Mouse (Mus musculus) ovary, postnatal 36 days (tissue): Measurements from ENCODE around the gene Neb.

Source experiments
- DNase-seq: peaks from one replicate; pipeline ENCODE4 v3.0.0; 2022; ENCODE audit warnings: low spot score, mixed read lengths

The Neb gene

DNA sequence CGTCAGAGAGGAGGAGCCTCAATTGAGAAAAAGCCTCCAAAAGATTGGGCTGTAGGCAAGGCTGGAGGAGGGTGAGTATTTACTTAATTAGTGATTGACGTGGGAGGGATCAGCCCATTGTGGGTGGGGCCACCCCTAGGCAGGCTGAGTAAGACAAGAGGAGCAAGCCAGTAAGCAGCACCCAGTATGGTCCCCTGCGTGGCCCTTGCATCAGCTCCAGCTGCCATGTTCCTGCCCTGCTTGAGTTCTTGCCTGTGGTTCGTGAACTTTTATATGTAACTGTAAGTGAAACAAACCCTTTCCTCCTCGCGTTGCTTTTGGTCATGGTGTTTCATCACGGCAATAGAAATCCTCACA lies at the start of gene Neb:
Gene Neb, minus strand, starts transcription at position 27 of the 357 bp plus-strand sequence.
- DNase-seq, result no peak

DNA sequence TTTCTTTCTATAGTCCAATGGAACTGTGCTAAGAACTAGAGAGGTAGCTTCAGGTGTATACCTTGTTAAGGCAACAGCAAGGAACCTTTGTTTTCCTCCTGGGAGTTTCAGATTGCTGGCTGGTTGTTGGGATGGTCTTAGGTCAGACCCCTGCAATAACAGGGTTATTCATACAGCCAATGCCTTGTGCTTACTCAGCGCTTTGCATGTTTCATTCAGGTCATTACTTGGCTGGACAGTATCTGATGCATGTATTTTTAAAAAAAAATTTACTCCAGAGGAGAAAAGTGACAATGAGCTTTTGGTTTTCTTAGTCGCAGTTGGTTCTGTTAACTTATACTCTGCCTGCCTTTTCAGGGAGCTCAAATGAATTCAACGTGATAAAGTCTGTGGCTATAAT lies 49.1 kb upstream of the Neb start:
- DNase-seq, result no peak

- no peak for DNase-seq
Observed at GRCm38 (mm10) chr2:52426041-52426440, 47.8 kb upstream of the Neb start.

GRCm38 (mm10) chr2:52425523-52425795 lies 47.2 kb upstream of the Neb start:
- no peak for DNase-seq

- DNase-seq, result peak; percentile 98
Observed at GRCm38 (mm10) chr2:52424747-52425522, 46.7 kb upstream of the Neb start, which contains the start of gene Arl5a. TSS of gene Arl5a (minus strand) at chr2:52424901.

DNA sequence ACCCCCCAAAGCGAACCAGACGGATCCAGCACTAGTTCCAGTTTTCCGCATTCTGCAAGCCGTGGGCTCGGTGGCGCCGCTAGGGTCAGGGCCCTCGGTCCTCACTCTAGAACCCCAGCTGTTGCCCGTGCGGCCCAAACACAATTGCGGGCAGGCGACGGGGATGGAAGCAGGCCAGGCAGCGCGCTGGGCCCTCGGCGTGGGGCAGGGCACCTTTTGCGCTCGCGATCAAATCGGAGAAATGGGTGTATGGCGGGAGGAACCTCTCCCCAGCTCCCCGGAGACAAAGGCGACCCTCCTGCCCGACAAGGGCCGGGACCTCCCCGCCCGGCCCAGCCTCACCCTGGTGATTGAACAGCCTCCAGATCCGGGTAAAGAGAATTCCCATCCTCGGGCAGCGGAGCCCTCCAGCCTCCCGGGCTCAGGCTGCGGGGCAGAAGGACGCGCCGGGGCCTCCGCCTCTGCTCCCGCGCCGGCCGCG lies 46.0 kb upstream of the Neb start:
- DNase-seq, result no peak

- no peak for DNase-seq
Observed at GRCm38 (mm10) chr2:52423611-52424247, 45.5 kb upstream of the Neb start.

GRCm38 (mm10) chr2:52422871-52423610 lies 44.8 kb upstream of the Neb start:
- no peak for DNase-seq

DNA sequence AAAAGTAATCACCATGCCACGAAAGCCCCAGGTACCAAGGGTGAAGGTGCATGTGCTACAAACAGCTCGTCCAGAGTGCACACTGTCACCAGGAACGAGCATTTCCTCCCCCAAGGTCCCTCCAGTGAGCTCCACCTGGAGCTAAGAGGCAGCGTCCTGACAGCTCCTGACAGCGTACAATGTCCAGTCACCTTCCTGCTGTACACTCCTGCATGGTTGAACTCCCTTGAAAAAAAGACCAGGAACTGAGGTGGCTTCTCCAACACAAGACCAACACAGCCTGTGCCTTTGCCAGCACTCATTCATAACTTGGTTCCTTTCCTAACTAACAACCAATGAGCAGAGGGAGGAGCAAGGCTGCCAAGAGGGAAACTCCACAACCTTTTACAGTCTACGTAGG lies 42.9 kb upstream of the Neb start:
- DNase-seq, result no peak

DNA sequence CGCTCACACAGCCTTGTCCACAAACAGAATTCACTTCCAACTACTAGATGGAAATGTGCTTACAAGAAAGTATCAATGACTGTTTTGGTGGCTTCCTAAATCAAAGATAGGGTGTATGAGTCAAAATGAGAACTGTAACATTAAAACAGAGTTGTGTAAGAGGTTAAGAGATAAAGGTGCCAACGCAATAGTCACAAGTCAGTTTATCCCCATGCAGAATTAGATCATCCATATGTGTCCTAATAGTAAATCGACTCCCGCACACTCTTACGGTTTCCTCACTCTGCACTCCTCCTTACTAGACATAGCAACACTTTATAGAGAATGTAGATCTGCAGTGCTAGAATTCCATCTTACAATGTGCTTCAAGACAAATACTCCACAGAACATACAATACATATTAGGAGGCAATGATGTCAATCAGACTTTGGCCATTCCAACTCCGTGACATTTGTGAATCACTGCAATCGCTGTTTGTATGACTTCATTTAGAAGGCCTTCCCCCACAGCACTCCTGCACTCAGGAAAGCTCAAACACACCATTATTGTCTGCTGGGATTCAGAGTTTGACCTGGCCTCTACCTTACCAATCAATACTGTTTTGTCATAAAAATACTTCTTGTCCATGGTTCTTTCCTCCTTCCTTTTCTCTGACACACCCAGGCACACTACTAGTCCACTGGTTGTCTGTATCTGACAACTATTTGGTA lies 41.9 kb upstream of the Neb start:
- no peak for DNase-seq

- DNase-seq, result no peak
Observed at GRCm38 (mm10) chr2:52419295-52419694, 41.0 kb upstream of the Neb start.

DNA sequence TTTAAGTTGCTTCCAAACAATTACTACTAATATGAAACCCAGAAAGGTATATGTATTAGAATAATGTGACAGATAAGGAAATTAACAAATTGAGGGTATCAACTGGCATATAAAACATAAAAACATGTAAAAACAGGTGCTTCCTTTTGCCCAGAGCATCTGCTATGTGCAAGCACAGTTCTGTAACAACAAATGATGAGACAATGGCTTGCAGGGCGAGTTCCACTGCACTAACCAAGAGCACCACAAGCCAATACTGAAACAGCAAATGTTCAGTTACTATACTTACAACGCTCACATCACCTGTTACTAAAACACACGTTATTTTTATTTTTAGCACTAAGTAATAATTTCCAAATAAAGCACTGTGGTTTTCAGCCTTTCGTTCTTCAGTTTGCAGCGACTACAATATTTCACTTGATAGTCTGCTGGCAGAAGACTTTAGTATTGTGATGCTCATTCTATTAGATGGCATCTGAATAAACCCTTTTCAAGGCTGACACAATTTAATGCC lies 34.3 kb upstream of the Neb start:
- no peak for DNase-seq

DNA sequence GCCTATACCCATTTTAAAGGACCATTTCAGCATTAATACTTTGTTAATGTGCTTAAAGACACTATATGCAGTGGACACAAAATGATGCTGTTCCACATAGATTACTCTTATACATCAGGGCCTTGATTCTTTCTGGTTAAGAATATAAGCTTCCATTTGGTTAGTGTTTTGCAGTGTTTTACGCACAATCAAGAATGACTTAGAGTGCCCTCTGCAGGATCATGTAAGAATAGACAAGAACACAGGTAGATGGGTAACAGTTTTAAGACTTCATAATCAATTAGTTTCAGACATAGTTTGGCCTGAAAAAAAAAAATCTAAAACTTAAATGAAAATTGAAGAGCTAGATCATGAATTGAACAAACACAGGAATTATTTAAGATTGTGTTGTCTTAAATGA lies 28.2 kb upstream of the Neb start:
- no peak for DNase-seq

DNA sequence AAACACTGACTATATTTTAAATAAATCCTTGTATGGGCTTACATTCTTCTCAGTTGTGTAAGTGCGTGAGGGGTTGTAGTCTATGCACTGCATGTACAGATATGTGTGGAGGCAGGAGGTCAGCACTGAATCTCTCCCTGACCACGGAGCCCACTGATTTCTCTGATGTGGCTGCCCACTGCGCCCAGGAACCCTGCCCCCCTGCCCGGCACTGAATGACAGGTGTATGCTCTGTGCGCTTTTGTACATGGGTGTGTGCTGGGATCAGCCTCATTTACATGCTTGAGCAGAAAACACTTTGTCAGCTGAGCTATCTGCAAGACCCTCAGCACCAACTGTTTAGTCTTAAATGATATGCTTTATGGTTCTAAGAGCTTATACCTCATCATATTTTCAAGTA lies 27.0 kb upstream of the Neb start:
- no peak for DNase-seq

- no peak for DNase-seq
Observed at GRCm38 (mm10) chr2:52394529-52394928, 16.3 kb upstream of the Neb start.

DNA sequence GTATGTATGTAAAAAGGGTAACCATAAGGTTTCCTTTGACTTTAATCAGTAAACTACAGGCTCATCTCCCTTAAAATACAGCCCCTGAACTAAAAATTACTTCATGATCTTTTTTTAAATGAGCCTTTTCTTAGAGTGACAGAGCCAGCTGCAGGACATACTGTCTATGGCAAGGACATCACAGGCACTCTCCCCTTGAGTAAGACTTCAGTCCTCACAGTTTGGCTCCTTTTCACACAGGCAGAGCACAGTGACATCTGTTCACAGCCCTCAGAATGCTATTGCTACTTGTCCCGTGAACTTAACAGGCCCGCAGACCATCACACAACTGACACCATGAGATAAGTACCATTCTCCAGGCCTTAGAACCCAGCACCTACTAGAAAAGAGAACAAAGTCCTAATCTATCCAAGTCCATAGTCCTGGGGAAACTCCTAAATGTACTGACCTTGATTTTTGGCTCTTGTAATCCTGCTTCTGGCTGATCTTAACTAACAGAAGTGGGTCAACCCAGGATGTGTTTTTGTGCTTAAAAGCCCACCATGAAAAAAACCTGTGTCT lies 12.2 kb upstream of the Neb start:
- DNase-seq, result no peak

DNA sequence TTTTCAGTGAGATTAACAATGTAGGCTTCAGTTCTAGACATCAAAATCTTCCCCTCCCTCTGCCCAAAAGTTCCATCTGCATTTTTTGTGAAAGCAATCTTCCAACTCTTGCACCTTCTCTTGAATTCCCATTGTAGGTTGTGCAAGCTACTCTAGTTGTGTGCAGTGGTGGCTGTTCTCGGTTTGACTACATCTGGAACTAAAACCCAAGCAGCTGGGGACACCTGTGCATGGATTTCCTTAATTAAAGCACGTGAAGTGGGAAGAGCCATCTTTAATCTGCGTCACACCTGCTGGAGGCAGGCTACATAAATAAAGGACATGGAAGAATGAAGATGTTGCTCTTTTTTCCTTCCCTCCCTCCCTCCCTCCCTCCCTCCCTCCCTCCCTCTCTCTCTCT lies 11.7 kb upstream of the Neb start:
- DNase-seq, result no peak

DNA sequence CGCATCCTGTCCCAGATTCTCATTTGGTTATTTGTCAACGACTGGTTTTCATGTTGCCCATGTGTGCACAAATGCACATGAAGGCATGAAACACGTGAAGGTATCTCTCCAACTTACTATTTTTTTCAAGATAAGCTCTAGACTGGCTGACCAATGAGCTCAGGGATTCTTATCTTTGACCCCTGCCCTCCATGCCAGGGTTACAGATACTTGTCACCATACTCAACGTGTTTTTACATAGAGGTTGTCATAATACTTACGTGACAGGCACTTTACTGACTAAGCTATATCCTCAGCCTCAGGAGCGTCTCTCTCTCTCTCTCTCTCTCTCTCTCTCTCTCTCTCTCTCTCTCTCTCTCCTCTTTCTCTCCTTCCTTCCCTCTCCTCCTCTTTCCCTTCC lies 8.2 kb upstream of the Neb start:
- DNase-seq, result no peak

DNA sequence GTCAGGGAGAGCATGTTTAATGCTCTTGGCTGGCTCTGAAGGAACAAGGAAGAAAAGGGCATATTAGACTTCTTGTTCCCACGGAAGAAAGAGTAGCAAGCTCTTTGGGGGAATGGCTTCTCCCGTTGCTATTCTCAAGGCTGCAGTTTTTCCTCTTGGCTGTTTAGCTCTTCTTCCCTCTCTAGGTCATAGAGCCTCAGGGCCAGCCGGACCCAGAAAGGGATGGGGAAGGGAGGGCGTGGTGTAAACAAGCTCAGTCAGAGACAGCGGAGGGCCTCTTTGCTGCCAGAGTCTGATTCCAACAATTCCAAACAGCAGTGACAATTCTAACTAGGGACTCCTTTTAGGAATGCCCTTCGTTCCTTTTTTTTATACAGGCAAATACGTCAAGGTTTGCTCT lies 7.8 kb upstream of the Neb start:
- peak; percentile 35 for DNase-seq

GRCm38 (mm10) chr2:52378848-52379261 lies 581 bp upstream of the Neb start:
- no peak for DNase-seq

- no peak for DNase-seq
Observed at GRCm38 (mm10) chr2:52377706-52378447, 397 bp downstream of the Neb start.
